17 mouse cellular contexts compared by ENCODE assay signal in genomic region chr13:72816856-72817255, GRCm38 (mm10).
DNase-seq lines count a peak whose midpoint lies in the region; ATAC-seq lines count a peak whose summit lies in the region.
"Had no signal": no experiment of that assay in that cellular context is flagged by ENCODE, and none has a peak within 500 bp of the region (broad histone marks: within the 10 kb centered on the region; RNA-seq: fewer than 3 reads in every experiment).

No protein-coding gene starts in this region.

- ATAC-seq in heart, embryonic 12.5 days (ENCODE audit: insufficient number of reproducible peaks, low FRiP score) = peak; percentile 40; the same call in 1 of the 2 replicates
- no peak for ATAC-seq in forebrain, embryonic 16.5 days
- ATAC-seq in midbrain, embryonic 13.5 days = no peak
- ATAC-seq: intestine, embryonic 15.5 days had no signal

- no peaks in the 10 kb centered on the region for H3K36me3 ChIP-seq in heart, embryonic 12.5 days
- H3K36me3 ChIP-seq in forebrain, embryonic 16.5 days (ENCODE audit: control insufficient read depth, insufficient read depth) = no peaks in the 10 kb centered on the region
- no peaks in the 10 kb centered on the region for H3K36me3 ChIP-seq in midbrain, embryonic 13.5 days
- H3K36me3 ChIP-seq: embryonic facial prominence, embryonic 15.5 days; intestine, embryonic 15.5 days; limb, embryonic 13.5 days had no signal

- H3K4me1 ChIP-seq in heart, embryonic 12.5 days (replicated peaks) = peaks cover 11% of the 10 kb centered on the region
- H3K4me1 ChIP-seq in forebrain, embryonic 16.5 days (replicated peaks; ENCODE audit: control insufficient read depth, insufficient read depth, low read length) = peaks cover 5% of the 10 kb centered on the region
- peaks cover 36% of the 10 kb centered on the region for H3K4me1 ChIP-seq in midbrain, embryonic 13.5 days (replicated peaks)
- H3K4me1 ChIP-seq: embryonic facial prominence, embryonic 15.5 days; intestine, embryonic 15.5 days; megakaryocyte, embryonic 14.5 days had no signal

- no peak overlapping the region for H3K9ac ChIP-seq in heart, embryonic 12.5 days
- H3K9ac ChIP-seq in forebrain, embryonic 16.5 days (replicated peaks; ENCODE audit: low read depth, low read length) = no peak overlapping the region
- 0 out of 2 replicates have a peak overlapping the region, but pooled peaks have one; percentile 36 for H3K9ac ChIP-seq in midbrain, embryonic 13.5 days (replicated peaks)
- H3K9ac ChIP-seq: embryonic facial prominence, embryonic 15.5 days; intestine, embryonic 15.5 days; limb, embryonic 13.5 days had no signal

- peak overlapping the region; percentile 56 for H3K4me2 ChIP-seq in heart, embryonic 12.5 days
- peak overlapping the region; percentile 38 for H3K4me2 ChIP-seq in forebrain, embryonic 16.5 days (ENCODE audit: low read length)
- H3K4me2 ChIP-seq in midbrain, embryonic 13.5 days (replicated peaks) = peak overlapping the region; percentile 45
- H3K4me2 ChIP-seq: embryonic facial prominence, embryonic 15.5 days; intestine, embryonic 15.5 days; limb, embryonic 13.5 days had no signal

- WGBS in heart, embryonic 12.5 days = 13% methylated on average over 8 of the region's 8 CpGs
- WGBS in forebrain, embryonic 16.5 days = 9% methylated on average over 8 of the region's 8 CpGs
- 11% methylated on average over 8 of the region's 8 CpGs for WGBS in midbrain, embryonic 13.5 days

- H3K4me3 ChIP-seq in heart, embryonic 12.5 days = peak overlapping the region; percentile 14
- H3K4me3 ChIP-seq in forebrain, embryonic 16.5 days (replicated peaks; ENCODE audit: low read length) = no peak overlapping the region; the same call in 1 of the 2 replicates
- H3K4me3 ChIP-seq in midbrain, embryonic 13.5 days (replicated peaks) = peak overlapping the region; percentile 19; the same call in 1 of the 2 replicates
- H3K4me3 ChIP-seq: embryonic facial prominence, embryonic 15.5 days; intestine, embryonic 15.5 days; limb, embryonic 13.5 days; megakaryocyte, embryonic 14.5 days had no signal

- no peaks in the 10 kb centered on the region for H3K9me3 ChIP-seq in heart, embryonic 12.5 days (replicated peaks)
- no peaks in the 10 kb centered on the region for H3K9me3 ChIP-seq in forebrain, embryonic 16.5 days (ENCODE audit: control insufficient read depth, low read length)
- H3K9me3 ChIP-seq in midbrain, embryonic 13.5 days = no peaks in the 10 kb centered on the region
- H3K9me3 ChIP-seq: embryonic facial prominence, embryonic 15.5 days; intestine, embryonic 15.5 days; limb, embryonic 13.5 days had no signal

- no peak for DNase-seq in heart, adult 18-20 months
- DNase-seq in ZHBTc4 (ENCODE audit: low read depth, low spot score) = peak; percentile 12
- no peak for DNase-seq in cerebellum, adult 8-10 months
- DNase-seq in lung, postnatal 4 days = no peak
- DNase-seq in urinary bladder, postnatal 4 days (ENCODE audit: low spot score in 2 of 2) = no peak
- DNase-seq: B cell, adult 2 months; cerebellum, adult 9-10 months; layer of hippocampus, postnatal 36 days; lung, adult 2 months; thymus, postnatal 36 days had no signal

- no peak overlapping the region for H3K27ac ChIP-seq in heart, embryonic 12.5 days (ENCODE audit: poor library complexity, severe bottlenecking)
- H3K27ac ChIP-seq in forebrain, embryonic 16.5 days (ENCODE audit: low read length) = no peak overlapping the region
- H3K27ac ChIP-seq in midbrain, embryonic 13.5 days = no peak overlapping the region; the same call in 1 of the 2 replicates
- H3K27ac ChIP-seq: embryonic facial prominence, embryonic 15.5 days; intestine, embryonic 15.5 days; limb, embryonic 13.5 days had no signal

- H3K27me3 ChIP-seq in heart, embryonic 12.5 days (replicated peaks) = peaks cover 46% of the 10 kb centered on the region
- peaks cover 30% of the 10 kb centered on the region for H3K27me3 ChIP-seq in forebrain, embryonic 16.5 days (replicated peaks; ENCODE audit: control insufficient read depth, insufficient read depth, low read length)
- H3K27me3 ChIP-seq in midbrain, embryonic 13.5 days = peaks cover 50% of the 10 kb centered on the region
